Mouse (Mus musculus) hindbrain, embryonic 16.5 days (tissue): Measurements from ENCODE around the gene Epha8. TPM values are rescaled to one million over a fixed set of nuclear protein-coding genes. Genes with fewer than 3 reads are reported as not detected.

Experiments
- ATAC-seq: fragments of 200-750 bp; cut with Nextera tagmentation; 2 replicates; pipeline ENCODE4 v1.8.0; 2017; ENCODE audit warnings: moderate TSS enrichment, moderate library complexity
- H3K27ac ChIP-seq: fragments of 300-500 bp; sonication (generic); 2 replicates; pipeline ENCODE4 v1.5.1; 2014; ENCODE audit warnings: low read depth, mild to moderate bottlenecking, control low read depth, low read length, moderate library complexity
- H3K27me3 ChIP-seq: fragments of 300-500 bp; sonication (generic); replicated peaks from 2 replicates; pipeline ENCODE4 v1.6.1; 2014; ENCODE audit warnings: low read length; ENCODE audit not compliant: control insufficient read depth, insufficient read depth
- H3K36me3 ChIP-seq: fragments of 300-500 bp; sonication (generic); 2 replicates; pipeline ENCODE4 v1.6.1; 2014; ENCODE audit warnings: mild to moderate bottlenecking, low read length, moderate library complexity, mixed read lengths; ENCODE audit not compliant: control insufficient read depth, insufficient read depth
- H3K4me1 ChIP-seq: fragments of 300-500 bp; sonication (generic); 2 replicates; pipeline ENCODE4 v1.6.1; 2014; ENCODE audit warnings: low read depth, low read length; ENCODE audit not compliant: control insufficient read depth, insufficient read depth
- H3K4me2 ChIP-seq: fragments of 300-500 bp; sonication (generic); 2 replicates; pipeline ENCODE4 v1.6.1; 2014; ENCODE audit warnings: mild to moderate bottlenecking, low read length, control low read depth, moderate library complexity
- H3K4me3 ChIP-seq: fragments of 300-500 bp; sonication (generic); 2 replicates; pipeline ENCODE4 v1.5.1; 2014; ENCODE audit warnings: mild to moderate bottlenecking, low read length, control low read depth, moderate library complexity
- H3K9ac ChIP-seq: fragments of 300-500 bp; sonication (generic); 2 replicates; pipeline ENCODE4 v1.6.1; 2014; ENCODE audit warnings: low read depth, mild to moderate bottlenecking, control low read depth, low read length, moderate library complexity
- H3K9me3 ChIP-seq: fragments of 300-500 bp; sonication (generic); 2 replicates; pipeline ENCODE4 v1.6.1; 2014; ENCODE audit warnings: mild to moderate bottlenecking, low read length, moderate library complexity; ENCODE audit not compliant: control insufficient read depth
- WGBS: fragments of 180-500 bp; shearing (Covaris S2); extraction: QIAGEN DNeasy Blood & Tissue Kit; methylation state at CpG from one replicate; pipeline ENCODE4 v1.1.7; 2014; 5-methylcytosine and 5-hydroxymethylcytosine counted together
- polyA plus RNA-seq: library from polyadenylated mRNA; unstranded; fragments of >200 nt; fragmentation: Nextera tagmentation; extraction: Ambion mirVana; gene quantifications from 2 replicates; pipeline ENCODE4 v1.2.1, GENCODE M21; 2015

The Epha8 gene
- polyA plus RNA-seq, 1 experiment from 2014 or later, result 8.8 TPM

DNA sequence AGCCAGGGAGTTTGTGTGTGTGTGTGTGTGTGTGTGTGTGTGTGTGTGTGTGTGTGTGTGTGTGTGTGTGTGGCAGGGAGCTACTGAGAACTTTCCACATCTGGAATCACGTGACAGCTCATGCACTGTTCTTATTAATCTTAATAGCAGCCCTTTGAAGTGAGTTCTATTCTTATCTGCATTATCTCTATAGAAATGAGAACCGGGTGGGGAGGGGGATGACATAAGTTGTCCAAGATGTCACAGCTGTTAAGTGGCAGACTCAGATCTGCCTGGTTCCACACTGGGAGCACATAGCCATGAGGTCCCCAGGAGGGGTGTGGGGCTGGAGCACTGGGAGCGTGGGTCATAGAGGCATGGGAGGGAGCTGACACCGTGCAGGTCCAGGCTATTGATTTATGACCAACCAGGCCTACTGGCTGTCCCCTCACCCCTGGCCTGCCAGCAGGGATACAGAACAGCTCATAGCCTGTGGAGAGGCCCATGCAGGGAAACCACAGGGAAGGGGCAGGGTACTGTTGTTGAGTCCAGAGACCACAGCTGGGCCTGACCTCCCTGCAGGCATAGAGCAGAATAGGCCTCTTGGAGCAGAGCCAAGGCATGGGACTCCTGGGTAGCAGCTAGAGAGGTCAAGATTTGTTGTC is 5.1 kb upstream of the Epha8 start:
- Histone ChIP-seq H3K9ac (no peak overlapping the region), H3K9me3 (no peaks in the 10 kb centered on the region), H3K4me1 (peaks cover 11% of the 10 kb centered on the region), H3K27ac (no peak overlapping the region), H3K4me2 (no peak overlapping the region), H3K36me3 (no peaks in the 10 kb centered on the region), H3K4me3 (no peak overlapping the region), H3K27me3 (peaks cover 19% of the 10 kb centered on the region)
- 32% methylated on average over 4 of the region's 4 CpGs for WGBS
- no peak for ATAC-seq

DNA sequence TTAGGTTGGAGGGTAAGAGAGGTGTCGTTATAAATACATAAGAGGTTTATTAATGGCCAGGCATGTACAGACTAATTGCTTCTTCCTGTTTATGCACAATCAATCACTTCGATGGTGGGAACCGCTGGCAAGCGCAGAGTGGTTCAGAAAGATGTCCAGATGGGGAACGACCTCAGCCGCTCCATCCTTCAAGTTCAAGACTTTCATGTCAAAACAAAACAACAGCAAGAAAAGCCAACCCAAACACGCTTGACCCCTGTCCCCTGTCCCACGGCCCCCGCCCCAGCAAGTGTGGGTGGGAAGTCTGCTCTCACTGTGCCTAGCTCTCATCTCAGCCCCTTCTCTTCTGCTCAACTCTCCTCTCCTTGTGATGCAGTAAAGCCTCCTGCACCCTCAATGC is 4.0 kb upstream of the Epha8 start:
- WGBS, result 54% methylated on average over 9 of the region's 9 CpGs
- H3K27me3 ChIP-seq, result peaks cover 19% of the 10 kb centered on the region

DNA sequence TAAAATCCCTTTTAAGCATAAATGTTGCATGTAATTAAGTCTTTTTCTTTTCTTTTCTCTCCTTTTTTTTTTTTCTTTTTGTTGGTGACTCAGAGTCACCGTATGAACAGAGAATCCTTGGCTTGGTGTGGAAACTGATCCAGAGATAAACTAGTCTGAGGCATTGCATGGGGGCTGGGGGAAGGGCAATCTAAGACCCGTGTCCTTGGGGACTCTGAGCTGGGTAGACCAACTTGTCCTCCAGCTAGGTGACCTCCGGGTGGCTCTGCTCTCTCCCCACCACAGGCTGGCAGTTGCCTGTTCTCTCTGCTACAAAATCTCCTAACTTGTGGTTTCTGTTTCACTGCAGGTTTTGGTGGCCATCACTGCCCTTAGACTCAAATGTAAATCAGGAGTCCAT is 3.5 kb upstream of the Epha8 start:
- H3K36me3 ChIP-seq, result no peaks in the 10 kb centered on the region
- peaks cover 19% of the 10 kb centered on the region for H3K27me3 ChIP-seq
- no peak overlapping the region for H3K27ac ChIP-seq
- WGBS, result 63% methylated on average over 3 of the region's 3 CpGs
- H3K9me3 ChIP-seq, result no peaks in the 10 kb centered on the region
- no peak overlapping the region for H3K4me2 ChIP-seq
- no peak overlapping the region for H3K4me3 ChIP-seq
- no peak for ATAC-seq
- H3K9ac ChIP-seq, result no peak overlapping the region
- H3K4me1 ChIP-seq, result peaks cover 16% of the 10 kb centered on the region

More for the DNA sequence above, 4.0 kb upstream of the Epha8 start:
- Histone ChIP-seq H3K4me3 (no peak overlapping the region), H3K9ac (no peak overlapping the region), H3K9me3 (no peaks in the 10 kb centered on the region), H3K36me3 (no peaks in the 10 kb centered on the region), H3K4me2 (no peak overlapping the region), H3K27ac (no peak overlapping the region), H3K4me1 (peaks cover 14% of the 10 kb centered on the region)
- ATAC-seq, result no peak

DNA sequence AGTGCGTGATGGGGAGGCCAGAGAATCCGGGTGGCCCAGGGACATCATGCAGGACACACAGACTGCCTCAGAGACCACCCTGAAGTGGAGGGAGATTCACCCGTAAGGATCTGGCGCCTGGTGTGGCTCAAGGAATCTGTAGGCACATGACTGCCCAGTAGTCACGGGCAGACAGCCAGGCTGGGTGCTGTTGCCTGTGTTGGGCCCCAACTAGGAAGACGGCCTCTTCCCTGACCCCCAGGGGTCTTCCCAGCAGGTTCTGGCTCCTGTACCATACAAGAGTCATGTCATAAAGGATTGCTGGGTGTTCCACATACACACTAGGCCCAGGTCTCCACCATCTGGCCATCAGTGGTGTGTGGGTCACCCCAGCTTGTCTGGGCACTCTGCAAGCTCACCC is 2.1 kb downstream of the Epha8 start:
- Histone ChIP-seq H3K36me3 (no peaks in the 10 kb centered on the region), H3K9ac (no peak overlapping the region), H3K4me1 (peaks cover 20% of the 10 kb centered on the region), H3K9me3 (no peaks in the 10 kb centered on the region), H3K4me2 (peak overlapping the region; percentile 6), H3K27ac (no peak overlapping the region), H3K4me3 (no peak overlapping the region), H3K27me3 (peaks cover 21% of the 10 kb centered on the region)
- WGBS, result 60% methylated on average over 6 of the region's 6 CpGs
- no peak for ATAC-seq

DNA sequence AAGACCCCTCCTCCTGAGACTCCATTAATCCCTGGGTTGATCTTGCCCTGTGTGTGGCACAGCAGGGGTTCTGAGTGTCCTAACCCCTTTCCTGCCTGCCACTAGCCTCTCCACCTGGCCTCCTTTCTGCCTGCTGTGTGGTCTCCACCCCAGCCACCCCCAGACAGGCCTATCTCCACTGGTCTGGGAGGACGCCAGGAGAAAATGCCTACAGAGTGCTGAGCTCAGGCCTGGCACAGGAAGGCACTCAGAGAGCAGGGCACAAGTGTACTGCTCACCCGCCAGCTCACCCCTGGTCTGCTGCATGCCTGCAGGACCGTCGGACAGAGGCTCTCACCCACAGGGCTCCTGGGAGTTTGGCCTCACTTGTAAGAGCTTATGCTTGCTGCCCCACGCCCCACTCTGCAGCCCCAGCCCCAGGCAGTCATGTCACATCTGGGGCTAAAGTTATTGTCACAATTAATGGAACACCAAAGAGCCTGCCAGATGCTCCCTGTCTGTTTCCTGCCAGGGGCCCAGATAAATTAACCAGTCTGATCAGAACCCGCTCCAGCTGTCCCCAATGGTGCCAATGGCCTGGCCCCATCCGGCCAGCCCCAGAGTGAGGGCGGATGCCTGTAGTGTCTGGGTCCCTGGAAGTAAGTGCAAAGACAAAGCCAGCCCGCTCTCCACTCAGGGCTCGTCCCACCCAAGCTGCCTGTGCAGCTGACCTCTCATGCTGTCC is 7.2 kb downstream of the Epha8 start:
- no peaks in the 10 kb centered on the region for H3K9me3 ChIP-seq
- H3K4me1 ChIP-seq, result peaks cover 15% of the 10 kb centered on the region
- no peak overlapping the region; the same call in 1 of the 2 replicates for H3K9ac ChIP-seq
- no peak overlapping the region for H3K4me2 ChIP-seq
- H3K4me3 ChIP-seq, result no peak overlapping the region
- ATAC-seq, result no peak
- H3K36me3 ChIP-seq, result no peaks in the 10 kb centered on the region
- WGBS, result 31% methylated on average over 10 of the region's 10 CpGs
- no peak overlapping the region for H3K27ac ChIP-seq
- peaks cover 2% of the 10 kb centered on the region; the same call in 1 of the 2 replicates for H3K27me3 ChIP-seq

DNA sequence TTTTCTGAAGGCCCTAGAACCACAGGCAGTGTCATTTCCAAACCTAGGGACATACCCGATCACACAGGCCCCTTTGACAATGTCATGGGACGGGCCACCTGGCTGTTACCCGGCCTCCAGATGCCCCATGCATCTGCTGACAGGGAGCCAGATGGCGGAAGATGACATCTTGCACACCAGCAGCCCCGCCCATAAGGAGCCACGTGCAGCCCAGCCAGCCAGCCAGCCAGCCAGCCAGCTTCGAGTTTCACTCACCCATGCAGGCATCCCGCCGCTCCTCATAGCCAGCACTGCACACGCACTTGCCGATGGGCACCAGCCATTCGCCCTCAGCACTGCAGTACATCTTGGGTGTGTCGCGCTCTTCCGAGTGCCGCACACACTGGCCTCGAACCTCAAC is 11.2 kb downstream of the Epha8 start:
- no peak overlapping the region for H3K9ac ChIP-seq
- H3K27ac ChIP-seq, result no peak overlapping the region
- H3K4me3 ChIP-seq, result no peak overlapping the region
- H3K27me3 ChIP-seq, result no peaks in the 10 kb centered on the region; the same call in 1 of the 2 replicates
- peaks cover 15% of the 10 kb centered on the region for H3K4me1 ChIP-seq
- ATAC-seq, result no peak
- no peak overlapping the region for H3K4me2 ChIP-seq
- 50% methylated on average over 17 of the region's 17 CpGs for WGBS
- H3K9me3 ChIP-seq, result no peaks in the 10 kb centered on the region
- no peaks in the 10 kb centered on the region for H3K36me3 ChIP-seq

DNA sequence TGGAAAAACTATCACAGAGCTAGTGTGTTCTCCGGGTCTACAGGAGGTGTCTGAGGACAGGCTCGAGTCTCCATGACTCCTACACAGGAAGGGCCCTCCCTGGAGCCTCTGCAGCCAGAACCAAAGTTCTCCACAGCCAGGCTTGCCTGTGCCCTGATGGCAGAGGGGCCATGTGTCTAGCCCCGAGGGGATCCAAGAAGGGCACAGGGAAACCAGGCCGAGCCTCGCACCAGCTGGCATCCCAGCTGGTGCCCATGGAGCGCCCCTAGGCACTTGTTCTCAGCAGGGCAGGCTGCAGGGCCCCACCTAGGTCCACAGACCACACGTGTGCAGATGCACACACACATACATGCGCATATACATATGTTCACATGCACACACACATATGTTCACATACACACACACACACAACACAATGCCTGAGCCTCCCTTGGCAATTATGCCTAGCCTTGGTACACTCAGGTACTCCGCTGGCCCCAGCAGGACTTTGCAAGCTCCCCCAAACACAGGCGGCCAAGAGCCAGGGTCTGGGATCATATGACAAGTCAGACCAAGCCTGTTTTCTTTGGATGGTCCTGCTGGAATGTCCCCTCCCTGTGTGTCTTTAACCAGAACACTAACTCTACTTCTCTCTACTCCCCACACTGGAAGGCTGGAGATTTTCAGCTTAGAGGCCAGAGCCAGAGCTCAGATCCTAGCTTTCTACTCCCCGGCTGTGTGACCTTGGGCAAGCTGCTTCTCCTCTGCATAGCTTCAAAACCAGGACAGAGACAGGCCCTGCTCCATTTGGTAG is 11.9 kb downstream of the Epha8 start:
- Histone ChIP-seq H3K9me3 (no peaks in the 10 kb centered on the region), H3K36me3 (peaks cover under 1% of the 10 kb centered on the region; the same call in 1 of the 2 replicates), H3K4me2 (no peak overlapping the region), H3K4me3 (no peak overlapping the region), H3K4me1 (peaks cover 15% of the 10 kb centered on the region), H3K27ac (no peak overlapping the region), H3K9ac (no peak overlapping the region; the same call in 1 of the 2 replicates), H3K27me3 (no peaks in the 10 kb centered on the region; the same call in 1 of the 2 replicates)
- ATAC-seq, result no peak
- 65% methylated on average over 11 of the region's 11 CpGs for WGBS

DNA sequence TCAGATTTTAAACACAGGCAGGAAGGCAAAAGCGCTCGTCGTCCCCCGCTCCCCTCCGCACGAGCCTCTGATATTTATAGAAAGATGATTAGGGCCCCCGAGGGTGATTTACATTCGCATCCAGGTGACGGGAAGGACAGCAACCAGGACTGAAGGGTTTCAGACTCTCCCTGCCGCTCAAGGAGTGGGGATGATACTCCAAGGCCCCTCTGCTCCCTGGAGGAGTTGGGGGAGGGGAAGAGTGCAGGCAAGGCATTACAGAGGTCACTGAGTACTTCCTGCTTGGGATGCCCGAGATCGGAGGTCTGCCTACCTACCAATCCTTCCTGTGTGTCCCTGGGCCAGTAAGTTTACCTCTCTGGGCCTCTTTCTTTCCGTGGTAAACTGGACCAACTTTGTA is 13.4 kb downstream of the Epha8 start:
- H3K4me2 ChIP-seq, result peak overlapping the region; percentile 11
- 27% methylated on average over 13 of the region's 13 CpGs for WGBS
- H3K4me3 ChIP-seq, result no peak overlapping the region
- no peaks in the 10 kb centered on the region for H3K9me3 ChIP-seq
- H3K9ac ChIP-seq, result peak overlapping the region; percentile 17
- H3K27me3 ChIP-seq, result peaks cover 2% of the 10 kb centered on the region
- H3K27ac ChIP-seq, result no peak overlapping the region; the same call in 1 of the 2 replicates
- peaks cover 12% of the 10 kb centered on the region for H3K4me1 ChIP-seq
- ATAC-seq, result no peak
- peaks cover 2% of the 10 kb centered on the region; the same call in 1 of the 2 replicates for H3K36me3 ChIP-seq

DNA sequence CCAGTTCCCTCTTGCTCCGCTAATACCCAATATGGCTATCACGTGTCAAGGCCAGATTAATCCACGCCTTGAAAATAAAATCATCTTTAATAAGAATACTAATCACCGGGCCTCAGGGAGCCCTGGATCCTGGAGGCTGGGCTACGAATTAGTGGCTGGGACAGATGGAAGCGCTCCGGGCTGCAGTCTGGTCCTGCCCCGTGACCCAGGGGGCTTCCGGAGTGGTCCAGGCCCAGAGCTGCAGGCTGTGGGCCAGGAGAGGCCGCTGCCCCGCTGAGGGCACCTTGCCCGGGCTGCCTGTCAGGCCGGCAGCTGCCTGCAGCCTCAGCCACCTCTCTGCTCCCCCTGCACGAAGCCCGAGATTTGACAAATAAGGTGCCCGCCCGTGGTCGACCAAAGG is 13.9 kb downstream of the Epha8 start:
- H3K4me3 ChIP-seq, result no peak overlapping the region
- WGBS, result 19% methylated on average over 18 of the region's 18 CpGs
- no peak; the same call in 1 of the 2 replicates for ATAC-seq
- H3K27ac ChIP-seq, result no peak overlapping the region; the same call in 1 of the 2 replicates
- no peaks in the 10 kb centered on the region for H3K9me3 ChIP-seq
- H3K4me1 ChIP-seq, result peaks cover 12% of the 10 kb centered on the region
- peak overlapping the region; percentile 14; the same call in 1 of the 2 replicates for H3K9ac ChIP-seq
- H3K4me2 ChIP-seq, result peak overlapping the region; percentile 11
- peaks cover 2% of the 10 kb centered on the region; the same call in 1 of the 2 replicates for H3K36me3 ChIP-seq
- peaks cover 2% of the 10 kb centered on the region for H3K27me3 ChIP-seq
